Mouse (Mus musculus): ENCODE measurements at regions not wholly inside any gene's neighbourhood (a gene's known extent, or its start where the extent isn't known, plus 50 kb on each side); places are given as distances from the start of the nearest gene placed in this dataset.

DNA sequence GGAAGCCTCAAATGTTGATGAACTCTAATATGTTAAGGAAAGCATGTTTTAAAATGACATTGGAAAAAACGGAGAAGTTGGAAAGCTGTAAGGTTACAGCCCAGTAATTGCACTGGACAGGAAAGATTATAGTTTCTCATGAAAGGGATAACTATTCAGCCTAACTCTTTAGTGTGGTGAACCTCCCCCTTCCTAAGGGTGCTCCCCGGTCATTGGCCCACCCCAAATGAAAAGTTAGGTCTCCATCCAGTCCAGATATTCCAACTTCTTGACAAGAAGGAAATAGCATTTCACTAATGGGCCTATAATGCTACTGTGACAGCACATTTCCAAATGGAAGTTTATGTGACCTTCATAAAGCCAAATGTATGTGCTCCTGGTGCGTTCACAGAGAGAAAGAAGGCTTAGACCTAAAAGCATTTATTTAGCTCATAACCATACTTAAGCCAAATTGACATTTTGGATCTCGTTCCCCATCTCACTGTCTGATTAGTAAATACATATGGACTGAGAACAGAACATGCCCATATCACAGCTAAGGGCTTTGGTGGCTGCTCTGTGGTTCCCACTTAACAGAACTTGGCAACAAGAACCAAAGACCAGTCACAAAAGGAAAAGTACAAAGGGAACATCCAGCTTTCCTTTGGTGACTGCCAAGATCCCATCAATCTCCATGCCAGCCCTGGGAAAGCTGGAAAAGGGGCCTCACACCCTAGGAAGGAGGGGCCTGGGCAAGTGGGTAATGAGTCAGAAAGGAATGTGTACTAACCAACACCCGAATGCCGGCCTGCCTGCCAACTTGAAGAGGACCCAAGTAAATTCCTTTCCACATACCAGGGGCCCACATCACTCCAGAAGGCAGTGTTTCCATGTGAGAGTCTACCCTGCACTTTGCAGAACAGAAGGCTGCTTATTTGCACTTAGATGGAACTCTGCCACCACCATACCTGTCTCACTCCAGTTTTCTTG, 155.1 kb upstream of the Chst7 start:
- DNase-seq, result peak; percentile 71

DNA sequence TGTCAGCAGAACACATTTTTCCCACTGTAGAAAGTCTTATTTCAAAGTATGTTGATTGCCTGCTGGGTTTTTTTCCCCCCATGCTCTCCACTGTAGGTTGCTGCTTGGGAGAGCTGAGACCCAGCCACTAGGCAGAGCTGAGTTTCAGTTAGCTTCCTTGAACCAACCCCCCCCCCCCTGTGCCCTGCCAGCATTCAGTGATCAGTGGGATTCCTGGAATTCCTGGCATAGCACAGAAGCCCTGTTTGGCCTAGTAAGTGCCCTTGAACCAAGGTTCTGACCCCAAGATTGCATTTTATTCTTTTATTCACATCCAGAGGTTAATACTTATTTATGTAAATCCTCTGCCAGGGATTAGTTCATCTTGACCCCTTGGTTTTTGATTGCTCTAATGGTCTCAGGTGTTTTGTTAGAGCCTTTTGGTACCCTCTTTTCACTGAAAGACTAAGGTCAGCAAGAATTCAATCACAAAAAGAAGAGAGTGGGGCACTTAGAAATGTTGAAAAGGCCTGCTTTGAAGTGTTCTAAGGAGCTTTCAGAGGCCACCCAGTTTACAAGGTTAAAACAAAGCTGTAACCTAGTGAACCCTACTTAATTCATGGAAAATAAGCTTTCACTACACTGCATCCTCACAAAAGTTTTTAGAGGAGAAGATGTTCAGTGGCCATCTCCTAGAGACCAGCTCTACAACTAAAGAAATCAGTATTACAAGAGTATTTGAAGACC, 152.6 kb upstream of the Chst7 start:
- no peak for DNase-seq

DNA sequence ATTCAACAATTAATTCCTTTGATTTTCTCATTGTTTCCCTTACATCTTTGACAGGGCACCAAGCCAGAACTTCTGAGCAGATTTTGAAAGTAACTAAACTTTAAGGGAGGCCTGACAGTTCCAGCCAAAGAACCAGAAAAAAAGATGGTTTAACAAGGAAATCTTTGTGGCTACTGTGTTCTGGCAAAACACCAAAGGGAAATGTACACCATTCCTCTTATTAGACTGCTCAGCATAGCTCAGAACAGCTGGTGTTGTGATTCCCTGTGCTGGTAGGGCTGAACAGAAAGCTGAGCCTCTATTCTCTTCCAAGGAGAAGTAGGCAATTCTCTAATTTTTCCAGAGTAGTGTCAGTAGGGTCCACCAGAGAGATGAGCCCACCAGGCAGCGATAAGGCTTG, 142.4 kb upstream of the Chst7 start:
- DNase-seq, result no peak

DNA sequence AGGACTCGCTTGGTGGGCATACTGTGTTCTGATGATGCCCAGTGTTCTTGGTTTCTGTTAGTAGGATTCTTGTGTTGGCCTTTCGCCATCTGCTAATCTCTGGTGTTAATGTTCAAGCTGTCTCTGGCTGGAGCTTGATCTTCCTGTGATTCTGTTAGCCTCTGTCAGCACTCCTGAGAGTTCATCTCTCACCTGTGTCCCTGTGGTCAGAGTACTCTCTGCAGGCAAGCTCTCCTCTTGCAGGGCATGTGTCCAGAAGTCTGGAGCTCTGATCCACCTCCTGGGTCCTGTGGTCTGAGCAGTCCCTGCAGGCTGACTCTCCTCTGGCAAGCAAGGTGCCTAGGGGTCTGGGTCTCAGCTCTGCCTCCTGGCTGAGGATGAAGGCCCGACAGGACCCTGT, 130.0 kb upstream of the Chst7 start:
- peak; percentile 17 for DNase-seq

DNA sequence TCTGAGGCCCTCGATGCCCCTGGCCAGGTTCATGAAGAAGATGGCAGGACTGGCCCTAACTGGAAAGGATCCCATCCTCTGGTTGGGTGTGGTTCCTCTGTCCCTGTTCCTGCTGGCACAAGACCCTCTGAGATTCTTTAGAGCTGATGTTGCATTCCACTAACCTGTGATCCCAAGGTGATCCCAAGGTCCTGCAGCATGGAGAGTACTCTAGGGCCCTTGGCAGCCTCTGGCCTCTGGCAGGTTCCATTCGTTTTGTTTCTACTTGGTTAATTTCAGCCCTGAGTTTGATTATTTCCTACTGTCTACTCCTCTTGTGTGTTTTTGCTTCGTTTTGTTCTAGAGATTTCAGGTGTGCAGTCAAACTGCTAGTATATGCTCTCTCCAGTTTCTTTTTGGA, 129.5 kb upstream of the Chst7 start:
- peak; percentile 14 for DNase-seq

DNA sequence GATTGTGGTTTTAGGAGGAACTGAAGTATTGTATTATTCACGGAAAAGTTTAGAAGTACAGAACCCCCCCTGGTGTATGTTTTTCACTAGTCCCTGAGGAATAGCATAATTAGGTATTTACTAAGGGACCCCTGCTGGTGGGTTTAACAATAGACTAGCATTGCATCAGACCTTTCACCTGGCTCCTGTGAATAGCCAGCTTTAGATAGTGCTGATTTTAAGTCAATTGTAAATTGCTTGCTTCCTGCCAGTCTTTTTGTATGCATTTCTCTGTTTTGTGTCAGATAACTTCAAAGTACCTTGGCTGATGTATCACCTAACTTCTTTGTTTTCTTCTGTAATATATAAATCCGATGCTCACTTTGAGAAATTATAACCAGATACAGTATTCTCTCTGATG, 116.1 kb upstream of the Chst7 start:
- no peak for DNase-seq

Measured in kidney, adult 18-20 months (tissue).